Mouse (Mus musculus): ENCODE data around the gene Serpina3a.
"Not testable (repeated sequence)": the region's sequence is repeated elsewhere in the genome, so short reads cannot be mapped to it uniquely, and the experiment has no call there.

The Serpina3a gene
- long read RNA-seq, experiment 1 = 0 reads
- long read RNA-seq, experiment 2 = 0 reads

GRCm38 (mm10) chr12:104112333-104112732 lies at the start of gene Serpina3a:
Gene Serpina3a (plus strand): TSS chr12:104112724.
- intact Hi-C loops (cut with DNase I) = not testable (repeated sequence)

GRCm38 (mm10) chr12:104064532-104064931 lies 48.0 kb upstream of the Serpina3a start:
- intact Hi-C loops (cut with DNase I) = no loop called here

- intact Hi-C loops (cut with DNase I) = no loop called here
Measured at GRCm38 (mm10) chr12:104064996-104065395, 47.5 kb upstream of the Serpina3a start.

- intact Hi-C loops (cut with DNase I) = loop anchor here (2.0 kb wide), 1 partner anchor 353 kb away; no protein-coding TSS in a partner anchor
Measured at GRCm38 (mm10) chr12:104066241-104066640, 46.3 kb upstream of the Serpina3a start.

- intact Hi-C loops (cut with DNase I) = loop anchor here (2.0 kb wide), 1 partner anchor 351 kb away; no protein-coding TSS in a partner anchor
Measured at GRCm38 (mm10) chr12:104067549-104067948, 45.0 kb upstream of the Serpina3a start.

GRCm38 (mm10) chr12:104069620-104070019 lies 42.9 kb upstream of the Serpina3a start:
- intact Hi-C loops (cut with DNase I) = loop anchor here (2.0 kb wide), 1 partner anchor 73 kb away; no protein-coding TSS in a partner anchor

GRCm38 (mm10) chr12:104071708-104072107 lies 40.8 kb upstream of the Serpina3a start:
- intact Hi-C loops (cut with DNase I) = no loop called here

- intact Hi-C loops (cut with DNase I) = no loop called here
Measured at GRCm38 (mm10) chr12:104072286-104072685, 40.2 kb upstream of the Serpina3a start.

- intact Hi-C loops (cut with DNase I) = no loop called here
Measured at GRCm38 (mm10) chr12:104090119-104090518, 22.4 kb upstream of the Serpina3a start.

GRCm38 (mm10) chr12:104091303-104091702 lies 21.2 kb upstream of the Serpina3a start:
- intact Hi-C loops (cut with DNase I) = no loop called here

- intact Hi-C loops (cut with DNase I) = no loop called here
Measured at GRCm38 (mm10) chr12:104100768-104101167, 11.8 kb upstream of the Serpina3a start, which contains the start of gene Serpina5. Gene Serpina5 (plus strand): TSS chr12:104101113.

GRCm38 (mm10) chr12:104105847-104106246 lies 6.7 kb upstream of the Serpina3a start:
- intact Hi-C loops (cut with DNase I) = no loop called here

- intact Hi-C loops (cut with DNase I) = no loop called here
Measured at GRCm38 (mm10) chr12:104106919-104107318, 5.6 kb upstream of the Serpina3a start.

GRCm38 (mm10) chr12:104108507-104108906 lies 4.0 kb upstream of the Serpina3a start:
- intact Hi-C loops (cut with DNase I) = no loop called here

- intact Hi-C loops (cut with DNase I) = no loop called here
Measured at GRCm38 (mm10) chr12:104114921-104115579, 2.5 kb downstream of the Serpina3a start.

GRCm38 (mm10) chr12:104123097-104123496 lies 10.6 kb downstream of the Serpina3a start:
- intact Hi-C loops (cut with DNase I) = no loop called here

GRCm38 (mm10) chr12:104123996-104124395 lies 11.5 kb downstream of the Serpina3a start:
- intact Hi-C loops (cut with DNase I) = no loop called here

- intact Hi-C loops (cut with DNase I) = no loop called here
Measured at GRCm38 (mm10) chr12:104125021-104125560, 12.6 kb downstream of the Serpina3a start.

- intact Hi-C loops (cut with DNase I) = no loop called here
Measured at GRCm38 (mm10) chr12:104127696-104128095, 15.2 kb downstream of the Serpina3a start, which contains the start of gene Serpina3b. Gene Serpina3b (plus strand): TSS chr12:104127996.

GRCm38 (mm10) chr12:104131041-104131440 lies 18.5 kb downstream of the Serpina3a start:
- intact Hi-C loops (cut with DNase I) = no loop called here

- intact Hi-C loops (cut with DNase I) = no loop called here
Measured at GRCm38 (mm10) chr12:104138216-104138615, 25.7 kb downstream of the Serpina3a start.

- intact Hi-C loops (cut with DNase I) = no loop called here
Measured at GRCm38 (mm10) chr12:104140543-104141103, 28.1 kb downstream of the Serpina3a start.

Measured in adrenal gland (tissue).